Mouse (Mus musculus) heart, postnatal 0 days (tissue): ENCODE measurements around the gene Csnk1e.

Experiments
- CTCF ChIP-seq: IDR thresholded peaks from 2 replicates; pipeline ENCODE4 v1.5.1; 2016; ENCODE audit warnings: antibody characterized with exemption, control low read depth, low read depth
- EP300 ChIP-seq: IDR thresholded peaks from 2 replicates; pipeline ENCODE4 v1.6.1; 2016; ENCODE audit warnings: antibody characterized with exemption, low read depth

DNA sequence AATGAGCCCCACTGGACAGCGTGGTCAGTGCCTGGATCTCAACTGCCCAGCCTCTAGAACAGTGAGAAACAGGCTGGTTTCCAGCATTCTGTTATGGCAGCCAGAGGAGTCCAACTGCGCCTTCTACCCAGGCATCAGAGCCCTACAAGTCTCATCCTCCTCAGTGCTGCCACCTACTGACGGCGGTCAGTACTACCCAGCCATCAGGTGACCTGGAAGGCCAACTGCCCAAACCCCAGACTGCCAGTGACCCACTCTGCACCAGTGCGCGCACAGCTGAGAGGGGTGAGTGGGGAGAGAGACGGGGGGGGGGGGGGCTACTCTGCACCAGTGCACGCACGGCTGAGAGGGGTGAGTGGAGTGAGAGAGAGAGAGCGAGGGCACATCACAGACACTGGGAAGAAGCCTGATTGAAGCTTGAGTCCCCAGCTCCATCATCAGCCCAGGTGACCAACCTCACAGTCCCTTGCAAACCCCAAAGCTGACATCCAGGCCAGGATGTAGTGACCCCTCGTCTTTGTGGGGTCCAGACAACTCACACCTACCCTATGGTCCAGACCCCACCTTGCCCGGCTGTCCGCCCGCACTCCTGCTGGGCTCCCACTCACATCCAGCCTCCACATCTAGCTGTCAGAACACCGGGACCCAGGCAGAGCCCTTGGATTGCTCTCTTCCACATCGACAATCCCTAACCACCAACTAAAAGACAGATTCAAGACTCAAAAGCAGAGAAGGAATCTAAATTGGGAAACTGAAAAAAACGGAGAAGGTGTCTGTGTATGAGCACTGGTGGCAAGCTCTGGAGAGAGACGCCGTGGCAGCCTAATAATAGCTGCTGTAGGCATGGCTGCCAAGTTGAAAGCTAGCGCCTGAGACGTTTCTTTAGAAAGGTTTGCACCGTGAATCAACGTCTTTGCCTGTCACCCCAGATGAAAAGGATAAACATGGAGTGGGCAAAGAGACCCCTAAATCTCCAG lies 74.6 kb downstream of the Csnk1e start:
- TF ChIP-seq CTCF = peak; percentile 91
- TF ChIP-seq EP300 = no peak
